Mouse (Mus musculus) forebrain, embryonic 11.5 days (tissue): ENCODE measurements at regions not wholly inside any gene's neighbourhood (a gene's known extent, or its start where the extent isn't known, plus 50 kb on each side); places are given as distances from the start of the nearest gene placed in this dataset.

ENCODE experiments used
- ATAC-seq: fragments of 200-750 bp; cut with Nextera tagmentation; replicated peaks from 2 replicates; pipeline ENCODE4 v1.8.0; 2017; ENCODE audit warnings: moderate TSS enrichment; ENCODE audit not compliant: low FRiP score
- DNase-seq: peaks from one replicate; pipeline ENCODE4 v3.0.0-alpha.2; 2017; ENCODE audit warnings: low spot score
- H3K27ac ChIP-seq: fragments of 300-500 bp; sonication (generic); 2 replicates; pipeline ENCODE4 v1.5.1; 2014; ENCODE audit warnings: low read depth, low read length
- H3K27me3 ChIP-seq: fragments of 300-500 bp; sonication (generic); 2 replicates; pipeline ENCODE4 v1.6.1; 2014; ENCODE audit warnings: mild to moderate bottlenecking, low read length, mixed read lengths; ENCODE audit not compliant: control insufficient read depth, insufficient read depth
- H3K36me3 ChIP-seq: fragments of 300-500 bp; sonication (generic); 2 replicates; pipeline ENCODE4 v1.6.1; 2014; ENCODE audit warnings: mild to moderate bottlenecking, low read length, moderate library complexity, mixed read lengths; ENCODE audit not compliant: control insufficient read depth, insufficient read depth
- H3K4me1 ChIP-seq: fragments of 300-500 bp; sonication (generic); replicated peaks from 2 replicates; pipeline ENCODE4 v1.6.1; 2014; ENCODE audit warnings: low read length, mixed read lengths; ENCODE audit not compliant: control insufficient read depth, insufficient read depth
- H3K4me2 ChIP-seq: fragments of 300-500 bp; sonication (generic); 2 replicates; pipeline ENCODE4 v1.6.1; 2014; ENCODE audit warnings: low read depth, mild to moderate bottlenecking, low read length, moderate library complexity, mixed read lengths; ENCODE audit not compliant: severe bottlenecking
- H3K4me3 ChIP-seq: fragments of 300-500 bp; sonication (generic); 2 replicates; pipeline ENCODE4 v1.5.1; 2014; ENCODE audit warnings: low read depth, low read length
- H3K9ac ChIP-seq: fragments of 300-500 bp; sonication (generic); 2 replicates; pipeline ENCODE4 v1.6.1; 2014; ENCODE audit warnings: low read length
- H3K9me3 ChIP-seq: fragments of 300-500 bp; sonication (generic); 2 replicates; pipeline ENCODE4 v1.6.1; 2016; ENCODE audit warnings: low read length, mixed read lengths; ENCODE audit not compliant: control insufficient read depth
- WGBS: fragments of 180-500 bp; shearing (Covaris S2); extraction: QIAGEN DNeasy Blood & Tissue Kit; methylation state at CpG from one replicate; pipeline ENCODE4 v1.1.7; 2014; 5-methylcytosine and 5-hydroxymethylcytosine counted together

DNA sequence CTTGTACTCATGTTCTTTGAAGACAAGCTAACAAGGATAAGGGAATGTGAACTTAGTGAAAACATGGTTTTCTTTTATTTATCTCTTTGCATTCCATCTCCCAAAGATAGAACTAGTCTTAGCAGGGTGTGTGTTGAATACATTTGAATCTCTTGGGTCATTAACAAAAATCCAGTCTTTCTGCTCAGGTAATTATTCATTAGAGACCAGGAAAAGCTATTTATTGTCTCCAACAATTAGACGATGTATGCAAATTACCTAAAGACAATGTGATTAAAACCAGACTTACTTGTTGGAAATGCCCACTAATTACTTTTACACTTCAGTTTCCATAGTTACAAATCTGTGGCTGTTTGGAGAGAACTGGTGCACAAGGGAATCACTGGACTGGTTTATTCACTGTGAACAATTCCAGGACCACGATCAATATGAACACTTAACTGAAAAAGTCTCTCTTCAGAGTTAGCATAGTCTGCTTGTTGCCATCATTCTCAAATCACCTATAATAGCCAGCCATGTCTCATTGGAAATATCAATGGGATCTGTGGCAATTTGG lies 584.4 kb downstream of the Mettl4 start:
- Histone ChIP-seq H3K36me3 (no peaks in the 10 kb centered on the region), H3K4me1 (no peaks in the 10 kb centered on the region), H3K9me3 (no peaks in the 10 kb centered on the region), H3K4me3 (no peak overlapping the region), H3K27me3 (no peaks in the 10 kb centered on the region), H3K4me2 (no peak overlapping the region), H3K9ac (no peak overlapping the region), H3K27ac (no peak overlapping the region)
- DNase-seq (no peak), ATAC-seq (peak; percentile 86)
- WGBS, result 37% methylated on average over 2 of the region's 2 CpGs

DNA sequence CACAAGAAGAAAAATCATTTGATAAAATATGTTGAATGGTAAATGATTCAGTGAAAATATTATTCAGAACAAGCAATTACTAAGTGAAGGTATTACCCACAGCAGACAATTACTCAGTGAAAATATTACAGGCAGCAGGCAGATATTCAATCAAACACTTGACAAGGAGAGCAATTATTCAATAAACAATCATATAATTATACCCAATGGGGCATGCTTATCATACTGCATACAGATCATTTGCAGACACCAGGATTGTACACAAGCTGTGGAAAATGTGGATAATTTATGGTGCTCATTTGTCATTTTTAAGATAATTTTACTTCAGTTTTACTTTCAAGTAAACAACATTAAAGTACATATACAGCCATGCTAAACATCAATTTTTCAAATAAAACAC lies 605.5 kb downstream of the Mettl4 start:
- Histone ChIP-seq H3K27me3 (no peaks in the 10 kb centered on the region), H3K36me3 (no peaks in the 10 kb centered on the region), H3K27ac (no peak overlapping the region), H3K9ac (no peak overlapping the region), H3K4me2 (no peak overlapping the region), H3K4me3 (no peak overlapping the region), H3K9me3 (no peaks in the 10 kb centered on the region), H3K4me1 (no peaks in the 10 kb centered on the region)
- no peak for ATAC-seq
- no peak for DNase-seq

DNA sequence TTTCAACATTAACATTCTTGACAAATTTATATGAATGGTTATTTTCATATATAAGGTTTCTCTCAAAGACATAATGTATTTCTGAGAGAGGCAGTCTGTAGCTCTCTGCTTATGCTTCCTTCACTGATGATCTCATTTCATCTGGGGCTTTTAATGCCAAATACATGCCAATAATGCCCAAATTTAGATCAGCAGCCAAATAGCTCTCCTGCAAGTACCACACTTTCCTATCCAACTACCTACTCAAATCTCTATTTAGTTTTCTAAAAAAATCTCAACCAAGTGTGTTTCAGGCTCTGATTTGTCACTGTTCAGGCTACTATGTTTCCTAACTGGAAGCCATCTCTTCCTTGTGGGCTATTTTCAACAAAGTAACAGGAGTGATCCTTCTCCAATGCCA lies 616.6 kb downstream of the Mettl4 start:
- no peak overlapping the region for H3K4me3 ChIP-seq

DNA sequence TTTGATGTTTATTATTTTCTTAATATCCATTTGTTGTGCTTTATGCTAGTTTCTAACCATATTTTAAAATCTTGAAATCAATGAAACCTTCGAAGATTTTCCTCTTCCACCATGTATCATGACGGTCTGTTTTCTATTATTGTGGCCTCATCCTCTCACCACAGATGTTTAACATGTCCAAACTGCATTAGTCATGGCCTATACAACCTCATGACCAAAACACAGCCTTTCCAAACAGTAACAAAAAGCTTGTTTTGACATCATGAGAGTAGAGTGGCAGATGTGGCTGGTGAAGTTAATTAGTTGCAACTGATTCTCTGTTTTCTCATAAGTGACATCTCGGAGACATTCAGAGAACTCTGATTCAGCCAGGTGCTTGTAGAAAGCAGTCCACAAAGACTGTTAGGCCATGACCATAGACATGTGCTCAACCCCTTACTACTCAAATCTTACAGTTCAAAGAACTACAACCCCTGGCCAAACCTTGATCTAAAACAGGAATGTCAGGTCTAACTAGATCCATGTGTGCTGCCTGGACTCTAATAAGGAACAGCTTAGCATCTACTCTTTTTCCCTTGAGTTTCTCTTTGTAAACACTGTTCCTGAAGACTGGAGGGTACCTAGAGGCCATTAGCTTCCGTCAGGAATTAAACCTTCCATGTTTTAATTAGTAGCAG lies 655.7 kb downstream of the Mettl4 start:
- ATAC-seq (no peak), DNase-seq (no peak)
- H3K9ac ChIP-seq, result no peak overlapping the region
- no peaks in the 10 kb centered on the region for H3K9me3 ChIP-seq
- no peak overlapping the region for H3K4me2 ChIP-seq
- H3K27me3 ChIP-seq, result no peaks in the 10 kb centered on the region
- no peak overlapping the region for H3K27ac ChIP-seq
- 73% methylated on average over 4 of the region's 4 CpGs for WGBS
- H3K4me3 ChIP-seq, result no peak overlapping the region
- no peaks in the 10 kb centered on the region for H3K4me1 ChIP-seq
- H3K36me3 ChIP-seq, result no peaks in the 10 kb centered on the region

More for the DNA sequence above, 616.6 kb downstream of the Mettl4 start:
- H3K9me3 ChIP-seq, result no peaks in the 10 kb centered on the region
- no peaks in the 10 kb centered on the region for H3K36me3 ChIP-seq
- no peak overlapping the region for H3K27ac ChIP-seq
- ATAC-seq (no peak), DNase-seq (no peak)
- no peak overlapping the region for H3K9ac ChIP-seq
- H3K4me2 ChIP-seq, result no peak overlapping the region
- H3K4me1 ChIP-seq, result no peaks in the 10 kb centered on the region
- H3K27me3 ChIP-seq, result no peaks in the 10 kb centered on the region

DNA sequence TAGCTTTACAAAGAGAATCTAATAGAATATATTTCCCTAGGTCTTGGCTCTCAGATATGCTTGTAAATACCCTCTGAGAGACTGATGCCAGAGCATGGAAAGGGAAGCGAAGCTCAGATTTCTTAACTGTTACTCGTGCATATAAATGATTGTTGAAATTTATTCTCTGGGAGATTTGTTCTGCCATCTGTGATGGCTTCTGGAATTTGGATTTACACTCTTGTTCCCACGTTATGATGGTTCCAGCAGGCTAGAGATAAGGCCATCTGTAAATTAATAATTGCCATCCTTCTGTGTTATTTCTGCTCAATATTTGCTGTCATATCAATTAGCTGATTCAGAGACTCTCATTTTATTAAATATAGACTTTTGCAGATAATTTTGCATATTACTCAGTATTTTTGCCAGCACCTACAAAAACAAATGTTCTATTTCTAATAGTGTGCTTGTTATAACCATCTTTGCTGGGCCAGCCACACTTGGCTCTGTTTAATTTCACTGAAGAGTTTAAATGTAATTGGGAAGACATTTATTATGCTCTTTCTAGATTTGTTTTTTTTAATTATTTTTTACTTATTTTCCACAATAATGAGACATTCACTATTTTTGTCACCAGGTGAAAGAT lies 695.3 kb downstream of the Mettl4 start:
- no peak for ATAC-seq
- Histone ChIP-seq H3K4me1 (no peaks in the 10 kb centered on the region), H3K27ac (no peak overlapping the region), H3K9me3 (no peaks in the 10 kb centered on the region), H3K4me3 (no peak overlapping the region), H3K36me3 (no peaks in the 10 kb centered on the region), H3K9ac (no peak overlapping the region), H3K4me2 (no peak overlapping the region), H3K27me3 (no peaks in the 10 kb centered on the region)
- no peak for DNase-seq
- 82% methylated on average over 3 of the region's 3 CpGs for WGBS

DNA sequence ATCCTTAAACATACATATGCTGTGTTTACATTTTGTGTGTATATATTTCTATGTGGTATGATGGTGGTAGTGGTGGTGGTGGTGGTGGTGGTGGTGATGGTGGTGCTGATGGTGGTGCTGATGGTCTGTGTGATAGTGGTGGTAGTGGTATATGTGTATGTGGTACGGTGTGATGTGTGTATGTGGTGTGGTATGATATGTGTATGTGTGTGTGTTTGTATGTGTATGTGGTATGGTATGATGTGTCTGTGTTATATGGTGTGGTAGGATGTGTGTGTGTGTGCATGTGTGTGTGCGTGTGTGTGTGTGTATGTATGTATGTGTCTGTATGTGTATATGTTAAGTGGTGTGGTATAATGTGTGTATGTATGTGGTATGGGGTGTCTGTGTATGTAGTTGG lies 701.3 kb downstream of the Mettl4 start:
- no peaks in the 10 kb centered on the region for H3K36me3 ChIP-seq
- no peak overlapping the region for H3K4me3 ChIP-seq
- DNase-seq (no peak), ATAC-seq (no peak)
- 96% methylated on average over 2 of the region's 2 CpGs for WGBS
- H3K4me2 ChIP-seq, result no peak overlapping the region
- no peak overlapping the region for H3K27ac ChIP-seq
- H3K27me3 ChIP-seq, result no peaks in the 10 kb centered on the region
- H3K4me1 ChIP-seq, result no peaks in the 10 kb centered on the region
- H3K9me3 ChIP-seq, result no peaks in the 10 kb centered on the region
- H3K9ac ChIP-seq, result no peak overlapping the region

DNA sequence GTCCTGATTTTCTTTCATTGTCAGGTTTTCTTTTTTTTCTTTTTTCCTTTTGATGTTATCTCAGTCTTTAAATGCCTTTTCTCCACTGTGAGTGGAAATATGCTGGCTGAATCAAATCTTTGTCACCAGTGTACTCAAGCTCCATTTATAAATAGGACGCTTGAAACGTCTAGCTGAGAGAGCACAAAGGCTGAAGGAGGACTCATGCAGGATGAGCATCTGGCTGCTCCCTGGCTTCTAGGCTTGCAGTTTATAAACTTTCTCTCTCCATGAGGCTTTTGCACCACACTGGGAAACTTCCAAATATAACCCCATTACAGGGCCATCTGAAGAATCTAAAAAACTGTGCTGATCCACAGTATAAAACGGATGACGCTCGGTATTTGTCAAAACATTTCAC lies 711.6 kb downstream of the Mettl4 start:
- Histone ChIP-seq H3K4me3 (no peak overlapping the region), H3K27ac (no peak overlapping the region), H3K4me1 (no peaks in the 10 kb centered on the region), H3K9ac (no peak overlapping the region), H3K4me2 (no peak overlapping the region), H3K27me3 (no peaks in the 10 kb centered on the region), H3K9me3 (no peaks in the 10 kb centered on the region), H3K36me3 (no peaks in the 10 kb centered on the region)
- 73% methylated on average over 5 of the region's 5 CpGs for whole genome bisulfite sequencing
- no peak for DNase-seq
- ATAC-seq, result no peak

DNA sequence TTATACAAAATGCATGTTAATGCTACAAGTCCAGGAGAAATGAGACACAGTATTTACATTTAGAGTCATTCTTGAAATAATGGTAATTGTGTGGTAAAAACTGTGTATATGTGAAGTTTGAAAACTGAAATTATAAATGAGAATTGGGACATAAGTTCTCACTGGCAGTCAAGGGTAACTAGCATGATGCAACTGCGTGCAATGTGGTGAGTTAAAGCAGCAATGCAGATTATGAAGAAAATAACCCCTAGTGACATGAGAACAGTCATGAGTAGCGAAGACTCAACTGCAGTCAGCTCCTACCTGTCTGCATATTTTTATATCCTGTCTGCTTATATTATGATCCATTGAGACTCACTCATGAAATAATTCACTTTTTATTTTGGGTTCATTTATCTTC lies 737.4 kb downstream of the Mettl4 start:
- Histone ChIP-seq H3K27ac (no peak overlapping the region), H3K9ac (no peak overlapping the region), H3K4me2 (no peak overlapping the region), H3K9me3 (no peaks in the 10 kb centered on the region), H3K27me3 (no peaks in the 10 kb centered on the region), H3K4me1 (no peaks in the 10 kb centered on the region), H3K4me3 (no peak overlapping the region), H3K36me3 (no peaks in the 10 kb centered on the region)
- WGBS, result 91% methylated on average over 2 of the region's 2 CpGs
- ATAC-seq (no peak), DNase-seq (no peak)

DNA sequence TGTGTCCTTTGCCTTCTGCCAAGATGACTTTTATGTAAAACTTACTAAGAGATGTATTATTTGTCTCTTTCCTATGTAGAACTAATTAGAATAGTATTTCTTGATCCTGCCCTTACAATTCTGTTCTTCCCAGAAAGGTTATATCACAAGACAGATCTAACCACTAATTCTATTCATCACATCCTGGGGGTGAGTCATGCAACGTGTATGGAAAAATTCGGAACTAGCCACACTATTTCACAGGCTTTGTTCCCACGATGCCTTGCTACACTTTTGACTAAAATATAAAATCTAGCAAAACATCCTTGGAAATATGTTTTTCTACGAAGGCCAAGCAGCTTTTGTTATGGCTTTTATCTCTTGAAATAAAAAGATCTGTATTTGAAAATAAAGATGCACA lies 747.7 kb downstream of the Mettl4 start:
- Histone ChIP-seq H3K9me3 (no peaks in the 10 kb centered on the region), H3K27me3 (no peaks in the 10 kb centered on the region), H3K27ac (no peak overlapping the region), H3K36me3 (no peaks in the 10 kb centered on the region), H3K4me3 (no peak overlapping the region), H3K4me1 (no peaks in the 10 kb centered on the region), H3K9ac (no peak overlapping the region), H3K4me2 (no peak overlapping the region)
- WGBS, result 83% methylated on average over 4 of the region's 4 CpGs
- DNase-seq (no peak), ATAC-seq (no peak)
